Mouse (Mus musculus): Measurements from ENCODE around the gene Larp6. TPM values are rescaled to one million over a fixed set of nuclear protein-coding genes. Genes with fewer than 3 reads are reported as not detected.
A peak's percentile ranks its signal among the peaks of the same experiment; 100 is the strongest.

Larp6 gene
- polyA plus RNA-seq, 1 experiment from 2014 or later = 0.68 TPM

DNA sequence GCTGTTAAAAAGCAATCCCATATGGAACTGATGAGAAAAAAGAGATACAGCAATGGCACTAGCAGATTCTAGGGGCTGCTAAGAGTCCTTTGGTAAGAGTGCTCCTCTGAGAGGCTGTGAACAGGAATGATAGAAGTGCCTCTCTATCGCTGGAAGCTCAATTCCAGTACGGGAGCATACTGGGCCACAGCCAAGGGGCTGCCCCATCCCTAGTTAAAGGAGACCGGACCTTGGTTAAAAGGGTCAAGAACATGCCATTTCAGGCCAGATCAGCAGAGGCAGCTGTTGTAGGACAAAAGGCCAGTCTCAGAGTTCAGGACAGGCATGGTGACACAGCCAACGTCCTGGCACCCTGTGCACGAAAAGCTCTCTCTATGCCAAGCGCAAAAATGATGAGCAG is 1.4 kb downstream of the Larp6 start:
- no peak overlapping the region for H3K4me3 ChIP-seq (ENCODE audit: control insufficient read depth in 1 of 2, insufficient read depth in 1 of 2, low read depth in 1 of 2, low read length in 2 of 2)
- no peak overlapping the region for H3K27ac ChIP-seq (replicated peaks in 1 of 2; ENCODE audit: control insufficient read depth in 1 of 2, insufficient read depth in 1 of 2, low read depth in 2 of 2, low read length in 2 of 2)
- 62% methylated on average over 6 of the region's 6 CpGs for WGBS
- no peaks in the 10 kb centered on the region for H3K36me3 ChIP-seq (ENCODE audit: control insufficient read depth, insufficient read depth, low read length)
- H3K4me1 ChIP-seq (ENCODE audit: control insufficient read depth in 2 of 2, insufficient read depth in 2 of 2, low read length in 2 of 2) = peaks cover 0 to 3% of the 10 kb centered on the region in 2 experiments; a peak in 1 of 4 replicates
- peaks cover 8% of the 10 kb centered on the region for H3K27me3 ChIP-seq (ENCODE audit: control insufficient read depth, insufficient read depth, low read length)
- 0 out of 2 replicates have a peak overlapping the region, but pooled peaks have one; percentile 97 for H3K4me2 ChIP-seq (ENCODE audit: low read length)
- ATAC-seq (ENCODE audit: insufficient number of reproducible peaks, insufficient read depth, low FRiP score, low read depth) = no peak
- H3K9me3 ChIP-seq (ENCODE audit: control insufficient read depth, low read length) = no peaks in the 10 kb centered on the region
- H3K9ac ChIP-seq (ENCODE audit: low read length) = no peak overlapping the region

DNA sequence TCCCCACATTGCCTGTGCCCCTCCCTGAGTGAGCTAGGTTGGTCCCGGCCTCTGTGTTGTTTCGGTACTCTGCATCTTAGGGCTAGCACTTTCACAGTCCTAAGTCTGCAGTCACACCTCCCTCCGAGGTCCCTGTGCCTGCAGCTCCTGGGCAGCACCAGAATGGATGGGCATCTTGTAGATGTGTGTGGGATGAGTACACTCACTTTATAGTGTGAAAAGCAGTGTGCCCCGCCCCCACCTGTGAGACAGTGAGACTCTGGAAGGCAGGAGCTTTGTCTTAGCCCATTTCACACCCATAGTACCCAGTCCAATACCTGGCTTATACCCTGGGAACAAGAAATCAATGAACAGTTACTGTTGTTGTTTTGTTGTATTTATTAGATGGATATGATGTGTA is 2.5 kb downstream of the Larp6 start:
- Histone ChIP-seq H3K9ac (ENCODE audit: low read length) (no peak overlapping the region), H3K27ac (replicated peaks in 1 of 2; ENCODE audit: control insufficient read depth in 1 of 2, insufficient read depth in 1 of 2, low read depth in 2 of 2, low read length in 2 of 2) (no peak overlapping the region), H3K4me3 (ENCODE audit: control insufficient read depth in 1 of 2, insufficient read depth in 1 of 2, low read depth in 1 of 2, low read length in 2 of 2) (no peak overlapping the region), H3K36me3 (ENCODE audit: control insufficient read depth, insufficient read depth, low read length) (no peaks in the 10 kb centered on the region), H3K4me2 (ENCODE audit: low read length) (no peak overlapping the region), H3K27me3 (ENCODE audit: control insufficient read depth, insufficient read depth, low read length) (peaks cover 8% of the 10 kb centered on the region), H3K9me3 (ENCODE audit: control insufficient read depth, low read length) (no peaks in the 10 kb centered on the region), H3K4me1 (ENCODE audit: control insufficient read depth in 2 of 2, insufficient read depth in 2 of 2, low read length in 2 of 2) (peaks cover 0 to 3% of the 10 kb centered on the region in 2 experiments; a peak in 1 of 4 replicates)
- no peak for ATAC-seq (ENCODE audit: insufficient number of reproducible peaks, insufficient read depth, low FRiP score, low read depth)
- WGBS = 82% methylated on average over 4 of the region's 4 CpGs

DNA sequence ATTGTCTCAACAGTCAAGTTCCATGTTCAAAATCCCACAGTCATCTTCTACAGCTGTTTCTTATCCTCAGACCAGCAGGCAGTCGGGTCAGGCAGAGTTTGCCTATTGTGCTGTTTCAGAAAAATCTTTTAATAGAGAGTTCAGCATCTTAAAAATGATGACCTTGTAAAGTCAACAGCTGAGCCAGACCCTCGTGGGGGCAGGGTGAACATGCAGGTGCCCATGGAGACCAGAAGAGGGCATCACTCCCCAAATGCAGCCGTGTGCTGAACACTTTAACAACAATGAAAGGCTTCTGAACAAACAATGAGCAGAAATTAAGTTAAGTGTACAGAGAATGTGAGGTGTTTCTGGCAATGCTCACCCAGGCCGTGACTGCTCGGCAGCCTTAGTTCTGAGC is 3.0 kb downstream of the Larp6 start:
- Histone ChIP-seq H3K27me3 (ENCODE audit: control insufficient read depth, insufficient read depth, low read length) (peaks cover 8% of the 10 kb centered on the region), H3K4me2 (ENCODE audit: low read length) (no peak overlapping the region), H3K27ac (replicated peaks in 1 of 2; ENCODE audit: control insufficient read depth in 1 of 2, insufficient read depth in 1 of 2, low read depth in 2 of 2, low read length in 2 of 2) (no peak overlapping the region), H3K4me1 (ENCODE audit: control insufficient read depth in 2 of 2, insufficient read depth in 2 of 2, low read length in 2 of 2) (peaks cover 0 to 3% of the 10 kb centered on the region in 2 experiments; a peak in 1 of 4 replicates), H3K9me3 (ENCODE audit: control insufficient read depth, low read length) (no peaks in the 10 kb centered on the region), H3K36me3 (ENCODE audit: control insufficient read depth, insufficient read depth, low read length) (no peaks in the 10 kb centered on the region), H3K4me3 (ENCODE audit: control insufficient read depth in 1 of 2, insufficient read depth in 1 of 2, low read depth in 1 of 2, low read length in 2 of 2) (no peak overlapping the region), H3K9ac (ENCODE audit: low read length) (no peak overlapping the region)
- no peak for ATAC-seq (ENCODE audit: insufficient number of reproducible peaks, insufficient read depth, low FRiP score, low read depth)
- 56% methylated on average over 5 of the region's 5 CpGs for WGBS

DNA sequence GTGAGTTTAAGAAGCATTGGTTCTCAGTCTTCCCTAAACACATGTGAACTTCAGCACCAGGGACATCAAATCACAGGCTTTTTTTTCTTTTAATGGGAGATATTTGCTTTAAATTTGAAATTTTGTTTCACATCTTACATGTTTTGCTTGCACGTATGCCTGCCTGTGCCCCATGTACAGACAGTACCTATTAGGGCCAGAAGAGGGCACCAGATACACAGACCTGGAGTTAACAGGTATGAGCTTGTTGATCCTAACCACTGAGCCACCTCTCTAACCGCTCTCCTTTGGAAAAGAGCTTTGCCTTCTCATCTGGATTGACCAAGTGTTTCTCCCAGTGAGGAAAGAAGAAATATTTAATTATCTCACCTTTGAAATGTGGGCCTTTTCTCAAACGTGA is 5.5 kb downstream of the Larp6 start:
- Histone ChIP-seq H3K9me3 (ENCODE audit: control insufficient read depth, low read length) (no peaks in the 10 kb centered on the region), H3K4me3 (ENCODE audit: control insufficient read depth in 1 of 2, insufficient read depth in 1 of 2, low read depth in 1 of 2, low read length in 2 of 2) (no peak overlapping the region), H3K27ac (replicated peaks in 1 of 2; ENCODE audit: control insufficient read depth in 1 of 2, insufficient read depth in 1 of 2, low read depth in 2 of 2, low read length in 2 of 2) (no peak overlapping the region), H3K9ac (ENCODE audit: low read length) (no peak overlapping the region), H3K27me3 (ENCODE audit: control insufficient read depth, insufficient read depth, low read length) (peaks cover 7% of the 10 kb centered on the region; the same call in 1 of the 2 replicates), H3K4me2 (ENCODE audit: low read length) (no peak overlapping the region), H3K36me3 (ENCODE audit: control insufficient read depth, insufficient read depth, low read length) (no peaks in the 10 kb centered on the region), H3K4me1 (ENCODE audit: control insufficient read depth in 2 of 2, insufficient read depth in 2 of 2, low read length in 2 of 2) (no peaks in the 10 kb centered on the region)
- ATAC-seq (ENCODE audit: insufficient number of reproducible peaks, insufficient read depth, low FRiP score, low read depth) = no peak
- 58% methylated on average over 3 of the region's 3 CpGs for WGBS

DNA sequence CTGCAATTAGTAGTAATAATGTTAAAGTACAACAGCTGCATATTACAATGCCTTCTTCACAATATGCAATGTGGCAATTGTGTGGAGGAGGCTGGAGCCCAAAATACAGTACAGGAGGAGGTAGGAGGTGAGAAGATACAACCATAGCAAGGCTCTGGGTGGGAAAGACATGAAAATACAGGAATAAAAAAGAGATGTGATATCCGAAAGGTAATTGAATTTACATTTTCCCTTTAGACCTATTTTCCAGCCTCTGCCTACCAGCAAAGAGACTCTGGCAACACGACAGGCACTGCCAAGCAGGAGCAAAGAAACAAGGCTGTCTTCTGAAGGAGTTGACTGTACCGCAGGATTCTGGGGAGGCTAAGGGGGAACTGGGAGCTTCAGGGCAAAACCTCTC is 6.9 kb downstream of the Larp6 start:
- 78% methylated on average over 3 of the region's 3 CpGs for WGBS
- Histone ChIP-seq H3K36me3 (ENCODE audit: control insufficient read depth, insufficient read depth, low read length) (no peaks in the 10 kb centered on the region), H3K27me3 (ENCODE audit: control insufficient read depth, insufficient read depth, low read length) (0 out of 2 replicates have a peak, but pooled peaks cover 3% of the 10 kb centered on the region), H3K9me3 (ENCODE audit: control insufficient read depth, low read length) (no peaks in the 10 kb centered on the region), H3K4me1 (ENCODE audit: control insufficient read depth in 2 of 2, insufficient read depth in 2 of 2, low read length in 2 of 2) (no peaks in the 10 kb centered on the region), H3K4me2 (ENCODE audit: low read length) (no peak overlapping the region), H3K4me3 (ENCODE audit: control insufficient read depth in 1 of 2, insufficient read depth in 1 of 2, low read depth in 1 of 2, low read length in 2 of 2) (no peak overlapping the region), H3K9ac (ENCODE audit: low read length) (no peak overlapping the region), H3K27ac (replicated peaks in 1 of 2; ENCODE audit: control insufficient read depth in 1 of 2, insufficient read depth in 1 of 2, low read depth in 2 of 2, low read length in 2 of 2) (no peak overlapping the region)
- ATAC-seq (ENCODE audit: insufficient number of reproducible peaks, insufficient read depth, low FRiP score, low read depth) = no peak

DNA sequence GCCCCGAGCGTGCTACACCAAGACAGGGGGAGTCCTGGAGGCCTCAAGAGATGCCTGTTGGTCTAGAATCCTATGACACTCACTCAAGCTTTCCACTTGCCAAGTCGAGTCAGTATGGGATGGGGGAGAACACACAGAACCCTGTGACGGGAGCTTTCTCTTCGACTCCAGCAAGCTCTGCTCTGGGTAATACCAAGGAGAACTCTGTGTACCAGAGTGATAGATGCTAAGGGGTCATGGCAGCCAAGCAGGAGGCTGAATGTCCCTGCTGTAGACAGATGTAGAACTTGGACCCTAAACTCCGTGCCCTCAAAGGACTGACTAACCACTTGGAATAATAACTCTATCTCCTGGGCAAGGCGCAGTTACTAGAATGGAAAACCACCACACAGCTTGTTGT is 12.2 kb downstream of the Larp6 start:
- no peak overlapping the region for H3K4me2 ChIP-seq (ENCODE audit: low read length)
- no peak overlapping the region for H3K9ac ChIP-seq (ENCODE audit: low read length)
- WGBS = 84% methylated on average over 7 of the region's 7 CpGs
- 0 out of 2 replicates have a peak, but pooled peaks cover 2% of the 10 kb centered on the region for H3K9me3 ChIP-seq (ENCODE audit: control insufficient read depth, low read length)
- 0 out of 2 replicates have a peak, but pooled peaks cover 3% of the 10 kb centered on the region for H3K27me3 ChIP-seq (ENCODE audit: control insufficient read depth, insufficient read depth, low read length)
- no peaks in the 10 kb centered on the region for H3K4me1 ChIP-seq (ENCODE audit: control insufficient read depth in 2 of 2, insufficient read depth in 2 of 2, low read length in 2 of 2)
- no peak overlapping the region for H3K27ac ChIP-seq (replicated peaks in 1 of 2; ENCODE audit: control insufficient read depth in 1 of 2, insufficient read depth in 1 of 2, low read depth in 2 of 2, low read length in 2 of 2)
- no peaks in the 10 kb centered on the region for H3K36me3 ChIP-seq (ENCODE audit: control insufficient read depth, insufficient read depth, low read length)
- ATAC-seq (ENCODE audit: insufficient number of reproducible peaks, insufficient read depth, low FRiP score, low read depth) = no peak
- no peak overlapping the region for H3K4me3 ChIP-seq (ENCODE audit: control insufficient read depth in 1 of 2, insufficient read depth in 1 of 2, low read depth in 1 of 2, low read length in 2 of 2)

DNA sequence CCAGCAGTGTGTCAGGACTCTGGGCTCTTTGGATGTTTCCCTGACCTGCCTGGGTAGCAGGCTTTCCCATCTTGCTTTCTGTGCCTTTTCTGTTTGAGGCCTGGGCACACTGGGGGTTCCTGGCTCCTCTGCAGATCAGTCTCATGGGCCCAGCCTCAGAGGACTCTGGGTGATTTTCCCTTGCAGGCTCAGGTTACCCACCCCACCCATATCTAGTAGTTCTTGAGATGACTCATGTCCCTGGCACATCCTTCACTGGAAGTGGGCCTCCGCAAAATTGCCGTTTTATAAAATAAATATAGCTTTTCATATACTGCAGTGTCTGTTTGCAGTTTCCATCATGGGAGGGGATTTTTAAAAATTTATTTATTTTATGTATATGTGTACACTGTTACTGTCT is 21.5 kb downstream of the Larp6 start:
- WGBS = 89% methylated on average over 2 of the region's 2 CpGs
- Histone ChIP-seq H3K36me3 (ENCODE audit: control insufficient read depth, insufficient read depth, low read length) (no peaks in the 10 kb centered on the region), H3K4me1 (ENCODE audit: control insufficient read depth in 2 of 2, insufficient read depth in 2 of 2, low read length in 2 of 2) (no peaks in the 10 kb centered on the region), H3K27me3 (ENCODE audit: control insufficient read depth, insufficient read depth, low read length) (no peaks in the 10 kb centered on the region), H3K9ac (ENCODE audit: low read length) (no peak overlapping the region), H3K4me2 (ENCODE audit: low read length) (no peak overlapping the region), H3K27ac (replicated peaks in 1 of 2; ENCODE audit: control insufficient read depth in 1 of 2, insufficient read depth in 1 of 2, low read depth in 2 of 2, low read length in 2 of 2) (no peak overlapping the region), H3K9me3 (ENCODE audit: control insufficient read depth, low read length) (no peaks in the 10 kb centered on the region; the same call in 1 of the 2 replicates), H3K4me3 (ENCODE audit: control insufficient read depth in 1 of 2, insufficient read depth in 1 of 2, low read depth in 1 of 2, low read length in 2 of 2) (no peak overlapping the region)
- ATAC-seq (ENCODE audit: insufficient number of reproducible peaks, insufficient read depth, low FRiP score, low read depth) = no peak

DNA sequence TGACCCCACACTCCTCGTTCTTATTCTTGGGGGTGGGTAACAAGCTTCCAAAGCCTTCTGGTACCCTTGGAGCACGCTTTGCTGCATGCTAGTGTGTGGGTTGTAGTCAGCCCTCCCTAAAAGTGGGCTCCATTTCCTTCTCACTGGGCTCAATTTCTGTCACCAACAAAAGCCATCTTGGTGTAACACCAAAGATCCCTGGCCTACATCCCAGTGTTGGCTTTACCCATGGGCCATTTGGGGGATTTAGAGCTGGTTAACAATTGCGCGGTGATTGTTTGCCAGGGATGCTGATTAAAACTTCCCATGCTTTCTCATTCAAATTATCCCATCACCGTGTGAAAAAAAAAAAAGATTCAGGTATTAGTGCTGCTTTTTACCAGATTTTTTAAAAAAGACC is 26.3 kb downstream of the Larp6 start:
- Histone ChIP-seq H3K27ac (replicated peaks in 1 of 2; ENCODE audit: control insufficient read depth in 1 of 2, insufficient read depth in 1 of 2, low read depth in 2 of 2, low read length in 2 of 2) (no peak overlapping the region), H3K27me3 (ENCODE audit: control insufficient read depth, insufficient read depth, low read length) (no peaks in the 10 kb centered on the region), H3K4me1 (ENCODE audit: control insufficient read depth in 2 of 2, insufficient read depth in 2 of 2, low read length in 2 of 2) (peaks cover 9 to 10% of the 10 kb centered on the region in 2 experiments), H3K36me3 (ENCODE audit: control insufficient read depth, insufficient read depth, low read length) (no peaks in the 10 kb centered on the region), H3K9ac (ENCODE audit: low read length) (no peak overlapping the region), H3K4me2 (ENCODE audit: low read length) (no peak overlapping the region), H3K9me3 (ENCODE audit: control insufficient read depth, low read length) (no peaks in the 10 kb centered on the region), H3K4me3 (ENCODE audit: control insufficient read depth in 1 of 2, insufficient read depth in 1 of 2, low read depth in 1 of 2, low read length in 2 of 2) (no peak overlapping the region)
- ATAC-seq (ENCODE audit: insufficient number of reproducible peaks, insufficient read depth, low FRiP score, low read depth) = no peak
- 90% methylated on average over 5 of the region's 5 CpGs for WGBS

Data from heart, embryonic 14.5 days (tissue).